Mouse (Mus musculus) thymus, adult 2 months (tissue): Measurements from ENCODE around the gene Bmpr1a. TPM values are rescaled to one million over a fixed set of nuclear protein-coding genes. Genes with fewer than 3 reads are reported as not detected.

ENCODE experiments used
- DNase-seq: peaks from one replicate; pipeline ENCODE4 v3.0.0; 2021
- H3K27ac ChIP-seq: fragments of 200-500 bp; 2 replicates; pipeline ENCODE4 v1.5.1; 2012; ENCODE audit warnings: low read length, control low read depth; ENCODE audit not compliant: control insufficient read depth, insufficient read depth
- H3K27me3 ChIP-seq: fragments of 200-500 bp; 2 replicates; pipeline ENCODE4 v1.6.1; 2012; ENCODE audit warnings: mild to moderate bottlenecking, low read length, moderate library complexity, mixed read lengths; ENCODE audit not compliant: control insufficient read depth, insufficient read depth
- H3K36me3 ChIP-seq: fragments of 200-500 bp; 2 replicates; pipeline ENCODE4 v1.6.1; 2012; ENCODE audit warnings: mild to moderate bottlenecking, low read length, moderate library complexity; ENCODE audit not compliant: control insufficient read depth, insufficient read depth
- H3K4me1 ChIP-seq: fragments of 200-500 bp; replicated peaks from 2 replicates; pipeline ENCODE4 v1.6.1; 2012; ENCODE audit warnings: low read length; ENCODE audit not compliant: control insufficient read depth, insufficient read depth
- H3K4me3 ChIP-seq: fragments of 200-500 bp; 2 replicates; pipeline ENCODE4 v1.5.1; 2012; ENCODE audit warnings: mild to moderate bottlenecking, low read length, control low read depth, moderate library complexity; ENCODE audit not compliant: control insufficient read depth, insufficient read depth
- CTCF ChIP-seq: fragments of 200-500 bp; IDR thresholded peaks from 2 replicates; pipeline ENCODE4 v1.5.1; 2012; ENCODE audit warnings: mild to moderate bottlenecking, control low read depth, low read length, moderate library complexity, borderline replicate concordance; ENCODE audit not compliant: control insufficient read depth, poor library complexity, insufficient read depth; ENCODE audit errors: extremely low read depth
- POLR2A ChIP-seq: fragments of 200-500 bp; IDR thresholded peaks from 2 replicates; pipeline ENCODE4 v1.6.1; 2012; ENCODE audit warnings: mild to moderate bottlenecking, low read length, control low read depth, moderate library complexity; ENCODE audit not compliant: control insufficient read depth, poor library complexity, insufficient read depth; ENCODE audit errors: extremely low read depth
- WGBS: fragments of 180-500 bp; shearing (Covaris S2); methylation state at CpG from one replicate; pipeline ENCODE4 v1.1.7; 2018; 5-methylcytosine and 5-hydroxymethylcytosine counted together
- polyA plus RNA-seq: library from polyadenylated mRNA; depleted of rRNA; stranded (reverse); fragments of >200 nt; gene quantifications from 2 replicates; pipeline ENCODE4 v1.2.3, GENCODE M21; 2012

Bmpr1a gene
- polyA plus RNA-seq, 1 experiment = 3.1 TPM

GRCm38 (mm10) chr14:34375415-34375904 is 127.7 kb downstream of the Bmpr1a start, which contains the start of gene Mmrn2:
Mmrn2 (plus strand) TSS chr14:34375465.
- no peak for DNase-seq
- TF ChIP-seq CTCF = no peak
- TF ChIP-seq POLR2A = no peak
- Histone ChIP-seq H3K36me3 (no peaks in the 10 kb centered on the region), H3K4me1 (no peaks in the 10 kb centered on the region), H3K27me3 (no peaks in the 10 kb centered on the region), H3K27ac (no peak within 1 kb of the TSS), H3K4me3 (no peak within 1 kb of the TSS)
- 59% methylated on average over 13 of the region's 13 CpGs for WGBS

GRCm38 (mm10) chr14:34374577-34374976 is 128.6 kb downstream of the Bmpr1a start, which contains the start of gene Sncg:
Sncg (minus strand) TSS chr14:34374789.
- 33% methylated on average over 10 of the region's 10 CpGs for WGBS
- no peak for TF ChIP-seq POLR2A
- TF ChIP-seq CTCF = no peak
- Histone ChIP-seq H3K27me3 (no peaks in the 10 kb centered on the region), H3K4me1 (no peaks in the 10 kb centered on the region), H3K4me3 (no peak within 1 kb of the TSS), H3K36me3 (no peaks in the 10 kb centered on the region), H3K27ac (no peak within 1 kb of the TSS)
- DNase-seq = no peak

DNA sequence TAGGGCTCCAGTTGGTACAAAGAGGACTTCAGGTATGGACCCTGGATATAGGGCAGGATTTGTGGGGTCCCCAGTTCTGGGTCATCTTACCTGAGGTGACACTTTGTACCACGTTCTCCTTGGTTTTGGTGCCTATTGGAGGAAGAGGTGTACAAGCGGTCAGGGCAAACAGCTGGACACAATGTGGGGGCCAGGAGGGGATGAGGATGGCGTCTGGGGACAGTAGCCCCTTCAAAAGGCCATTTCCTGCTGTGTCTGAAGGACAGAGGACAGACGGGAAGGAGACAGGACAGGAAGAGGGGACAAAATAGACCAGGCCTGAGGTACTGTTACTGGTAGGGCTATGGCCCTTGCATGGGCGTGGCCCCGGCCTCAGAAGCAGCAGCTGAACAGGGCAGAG is 129.6 kb downstream of the Bmpr1a start:
- 96% methylated on average over 6 of the region's 6 CpGs for WGBS
- H3K27ac ChIP-seq = no peak overlapping the region
- DNase-seq = no peak
- H3K27me3 ChIP-seq = no peaks in the 10 kb centered on the region
- H3K36me3 ChIP-seq = no peaks in the 10 kb centered on the region
- H3K4me1 ChIP-seq = no peaks in the 10 kb centered on the region
- TF ChIP-seq POLR2A (no peak), CTCF (no peak)
- H3K4me3 ChIP-seq = no peak overlapping the region

- WGBS = 92% methylated on average over 6 of the region's 6 CpGs
- H3K36me3 ChIP-seq = no peaks in the 10 kb centered on the region
These were observed 130.5 kb downstream of the Bmpr1a start for GRCm38 (mm10) chr14:34372646-34373045.

GRCm38 (mm10) chr14:34371763-34372162 is 131.4 kb downstream of the Bmpr1a start:
- Histone ChIP-seq H3K4me1 (no peaks in the 10 kb centered on the region), H3K36me3 (no peaks in the 10 kb centered on the region), H3K4me3 (no peak overlapping the region), H3K27me3 (no peaks in the 10 kb centered on the region), H3K27ac (no peak overlapping the region)
- TF ChIP-seq CTCF (no peak), POLR2A (no peak)
- no peak for DNase-seq
- WGBS = 91% methylated on average over 2 of the region's 2 CpGs

More at GRCm38 (mm10) chr14:34372646-34373045, 130.5 kb downstream of the Bmpr1a start:
- Histone ChIP-seq H3K4me3 (no peak overlapping the region), H3K27ac (no peak overlapping the region), H3K4me1 (no peaks in the 10 kb centered on the region), H3K27me3 (no peaks in the 10 kb centered on the region)
- TF ChIP-seq CTCF (no peak), POLR2A (no peak)
- peak; percentile 32 for DNase-seq

GRCm38 (mm10) chr14:34370921-34371320 is 132.2 kb downstream of the Bmpr1a start:
- no peak for TF ChIP-seq POLR2A
- TF ChIP-seq CTCF = no peak
- no peak overlapping the region for H3K4me3 ChIP-seq
- H3K27me3 ChIP-seq = no peaks in the 10 kb centered on the region
- H3K4me1 ChIP-seq = no peaks in the 10 kb centered on the region
- WGBS = 86% methylated on average over 3 of the region's 3 CpGs
- no peaks in the 10 kb centered on the region for H3K36me3 ChIP-seq
- H3K27ac ChIP-seq = no peak overlapping the region
- DNase-seq = no peak

GRCm38 (mm10) chr14:34370203-34370602 is 132.9 kb downstream of the Bmpr1a start:
- Histone ChIP-seq H3K36me3 (no peaks in the 10 kb centered on the region), H3K27me3 (no peaks in the 10 kb centered on the region), H3K4me1 (no peaks in the 10 kb centered on the region), H3K4me3 (no peak overlapping the region), H3K27ac (no peak overlapping the region)
- no peak for TF ChIP-seq CTCF
- no peak for TF ChIP-seq POLR2A
- 74% methylated on average over 3 of the region's 3 CpGs for WGBS
- DNase-seq = no peak
